Mouse (Mus musculus) spleen, adult 2 months (tissue): ENCODE data around the gene Cd300ld. TPM values are rescaled to one million over a fixed set of nuclear protein-coding genes. Genes with fewer than 3 reads are reported as not detected.
"Not testable (repeated sequence)": the region's sequence is repeated elsewhere in the genome, so short reads cannot be mapped to it uniquely, and the experiment has no call there.

Experiments used
- DNase-seq, 2 experiments: peaks; one replicate each; pipeline versions ENCODE4 v3.0.0 to v3.0.0-alpha.2; 2012 to 2021; ENCODE audit warnings: low spot score in 2 of 2, low read depth in 1 of 2
- H3K27ac ChIP-seq: fragments of 200-500 bp; 2 replicates; pipeline ENCODE4 v1.5.1; 2012; ENCODE audit warnings: low read length, inconsistent platforms; ENCODE audit not compliant: insufficient read depth
- H3K27me3 ChIP-seq: fragments of 200-500 bp; 2 replicates; pipeline ENCODE4 v1.6.1; 2012; ENCODE audit warnings: mild to moderate bottlenecking, moderate library complexity, low read length, inconsistent platforms; ENCODE audit not compliant: control insufficient read depth, insufficient read depth
- H3K36me3 ChIP-seq: fragments of 200-500 bp; 2 replicates; pipeline ENCODE4 v1.6.1; 2012; ENCODE audit warnings: mild to moderate bottlenecking, low read length, inconsistent platforms; ENCODE audit not compliant: control insufficient read depth, insufficient read depth
- H3K4me1 ChIP-seq: fragments of 200-500 bp; 2 replicates; pipeline ENCODE4 v1.6.1; 2011; ENCODE audit warnings: inconsistent platforms; ENCODE audit not compliant: control insufficient read depth, insufficient read depth, insufficient read length
- H3K4me3 ChIP-seq: fragments of 200-500 bp; 2 replicates; pipeline ENCODE4 v1.5.1; 2011; ENCODE audit warnings: mild to moderate bottlenecking, inconsistent platforms; ENCODE audit not compliant: insufficient read depth, insufficient read length; ENCODE audit errors: extremely low read depth
- CTCF ChIP-seq: fragments of 200-500 bp; IDR thresholded peaks from 2 replicates; pipeline ENCODE4 v1.5.1; 2011; ENCODE audit warnings: mild to moderate bottlenecking, inconsistent platforms; ENCODE audit not compliant: insufficient read depth, insufficient read length, insufficient replicate concordance; ENCODE audit errors: extremely low read depth
- POLR2A ChIP-seq: fragments of 200-500 bp; IDR thresholded peaks from 2 replicates; pipeline ENCODE4 v1.6.1; 2011; ENCODE audit warnings: low read depth, low read length, inconsistent platforms
- WGBS: fragments of 180-500 bp; shearing (Covaris S2); methylation state at CpG from one replicate; pipeline ENCODE4 v1.1.7; 2018; 5-methylcytosine and 5-hydroxymethylcytosine counted together
- polyA plus RNA-seq: library from polyadenylated mRNA; depleted of rRNA; stranded (reverse); fragments of >200 nt; gene quantifications from 2 replicates; pipeline ENCODE4 v1.2.3, GENCODE M21; 2012; rRNA removed

Gene Cd300ld
- polyA plus RNA-seq = 3.3 and 5.5 TPM in 2 replicates

- no peak within 1 kb of the TSS; the same call in 1 of the 2 replicates for H3K27ac ChIP-seq
- no peak for TF ChIP-seq CTCF
- TF ChIP-seq POLR2A = no peak
- no peaks in the 10 kb centered on the region for H3K36me3 ChIP-seq
- no peaks in the 10 kb centered on the region for H3K27me3 ChIP-seq
- no peak for DNase-seq
- WGBS = 28% methylated on average over 4 of the region's 4 CpGs
- no peak within 1 kb of the TSS for H3K4me3 ChIP-seq
- H3K4me1 ChIP-seq = no peaks in the 10 kb centered on the region
These were observed at the start of gene Cd300ld for GRCm38 (mm10) chr11:114989793-114990192. Cd300ld (minus strand) TSS chr11:114989922.

GRCm38 (mm10) chr11:115037669-115038068, 47.9 kb upstream of the Cd300ld start, which contains the start of gene Cd300ld5:
Cd300ld5 (minus strand) TSS chr11:115037769.
- H3K4me1 ChIP-seq, DNase-seq, H3K4me3 ChIP-seq, H3K27ac ChIP-seq, H3K27me3 ChIP-seq, H3K36me3 ChIP-seq: not testable (repeated sequence)
- WGBS = no CpG with 5 or more reads among the region's 6 CpGs

- not testable (repeated sequence) for H3K36me3 ChIP-seq, H3K27ac ChIP-seq, DNase-seq, H3K4me3 ChIP-seq, H3K4me1 ChIP-seq, H3K27me3 ChIP-seq
- no CpG with 5 or more reads among the region's 6 CpGs for WGBS
These were observed 37.2 kb upstream of the Cd300ld start, which contains the start of gene Cd300ld4 for GRCm38 (mm10) chr11:115026912-115027311. Cd300ld4 (minus strand) TSS chr11:115027012.

GRCm38 (mm10) chr11:115016093-115016492, 26.4 kb upstream of the Cd300ld start, which contains the start of gene Cd300ld2:
Cd300ld2 (minus strand) TSS chr11:115016193.
- no CpG with 5 or more reads among the region's 7 CpGs for WGBS
- not testable (repeated sequence) for DNase-seq, H3K27ac ChIP-seq, H3K4me1 ChIP-seq, H3K27me3 ChIP-seq, H3K36me3 ChIP-seq, H3K4me3 ChIP-seq

- DNase-seq = no peak
- peak overlapping the region; percentile 72 for H3K27ac ChIP-seq
- WGBS = 18% methylated on average over 5 of the region's 5 CpGs
These were observed 14.3 kb upstream of the Cd300ld start for GRCm38 (mm10) chr11:115004070-115004469.

GRCm38 (mm10) chr11:115001474-115002040, 11.8 kb upstream of the Cd300ld start, which contains the start of gene Cd300c2:
Cd300c2 (minus strand) TSS chr11:115001880.
- Histone ChIP-seq H3K4me3 (peak within 1 kb of the TSS; percentile 5; the same call in 1 of the 2 replicates), H3K27ac (peak within 1 kb of the TSS; percentile 67), H3K36me3 (no peaks in the 10 kb centered on the region), H3K27me3 (no peaks in the 10 kb centered on the region), H3K4me1 (no peaks in the 10 kb centered on the region; the same call in 1 of the 2 replicates)
- WGBS = 40% methylated on average over 7 of the region's 7 CpGs
- no peak for TF ChIP-seq POLR2A
- TF ChIP-seq CTCF = no peak
- no peak for DNase-seq

More at GRCm38 (mm10) chr11:115004070-115004469, 14.3 kb upstream of the Cd300ld start:
- H3K4me1 ChIP-seq = no peaks in the 10 kb centered on the region; the same call in 1 of the 2 replicates
- TF ChIP-seq CTCF = no peak
- no peak for TF ChIP-seq POLR2A
- H3K36me3 ChIP-seq = no peaks in the 10 kb centered on the region
- no peak overlapping the region for H3K4me3 ChIP-seq
- H3K27me3 ChIP-seq = no peaks in the 10 kb centered on the region

GRCm38 (mm10) chr11:114981866-114982265, 7.9 kb downstream of the Cd300ld start:
- no peak overlapping the region for H3K27ac ChIP-seq
- no peaks in the 10 kb centered on the region for H3K4me1 ChIP-seq
- 55% methylated on average over 4 of the region's 4 CpGs for WGBS
- TF ChIP-seq CTCF (no peak), POLR2A (no peak)
- H3K27me3 ChIP-seq = no peaks in the 10 kb centered on the region
- no peak overlapping the region for H3K4me3 ChIP-seq
- no peak for DNase-seq
- no peaks in the 10 kb centered on the region for H3K36me3 ChIP-seq
